Mouse (Mus musculus): ENCODE results near the gene Vmn1r14. TPM values are rescaled to one million over a fixed set of nuclear protein-coding genes. Genes with fewer than 3 reads are reported as not detected.
"Not testable (repeated sequence)": the region's sequence is repeated elsewhere in the genome, so short reads cannot be mapped to it uniquely, and the experiment has no call there.

Vmn1r14 gene
- polyA plus RNA-seq (2012; fragmentation: generic; extraction: Trizol) = not detected

- Histone ChIP-seq H3K4me2 (ENCODE audit: low read depth) (no peak within 1 kb of the TSS), H3K27me3 (ENCODE audit: control insufficient read depth, insufficient read depth, insufficient read length) (no peaks in the 10 kb centered on the region), H3K36me3 (ENCODE audit: control insufficient read depth, insufficient read depth) (no peaks in the 10 kb centered on the region), H3K79me2 (ENCODE audit: control insufficient read depth, insufficient read depth) (no peaks in the 10 kb centered on the region), H3ac (ENCODE audit: control insufficient read depth, insufficient read length) (no peak within 1 kb of the TSS), H3K4me3 (no peak within 1 kb of the TSS)
- no peak for TF ChIP-seq TCF12 (IDR thresholded peaks at IDR 0.05; ENCODE audit: insufficient read depth, poor library complexity, severe bottlenecking)
- no peak for TF ChIP-seq POLR2A (IDR thresholded peaks at IDR 0.05; ENCODE audit: insufficient read length, low read depth)
- no peak for TF ChIP-seq MYOD1 (IDR thresholded peaks at IDR 0.05; ENCODE audit: control insufficient read depth in 1 of 3, insufficient read length in 2 of 3, low read depth in 2 of 3)
- no peak for TF ChIP-seq MAX (IDR thresholded peaks at IDR 0.05; ENCODE audit: low read depth)
- TF ChIP-seq MYOG (IDR thresholded peaks at IDR 0.05; ENCODE audit: control insufficient read depth in 1 of 3, insufficient read depth in 1 of 3, insufficient read length in 2 of 3, low read depth in 2 of 3) = no peak
- no peak for TF ChIP-seq USF1 (IDR thresholded peaks at IDR 0.05; ENCODE audit: low read depth)
- TF ChIP-seq REST (IDR thresholded peaks at IDR 0.05; ENCODE audit: insufficient read depth, insufficient read length) = no peak
- TF ChIP-seq TCF3 (IDR thresholded peaks at IDR 0.05; ENCODE audit: insufficient read length, low read depth) = no peak
Measured at GRCm38 (mm10) chr6:57231386-57231785, at the start of gene Vmn1r14. Gene Vmn1r14 (plus strand): TSS chr6:57231686.

- H3ac ChIP-seq (ENCODE audit: control insufficient read depth, insufficient read length); H3K4me2 ChIP-seq (ENCODE audit: low read depth); H3K27me3 ChIP-seq (ENCODE audit: control insufficient read depth, insufficient read depth, insufficient read length); H3K4me3 ChIP-seq; H3K79me2 ChIP-seq (ENCODE audit: control insufficient read depth, insufficient read depth); H3K36me3 ChIP-seq (ENCODE audit: control insufficient read depth, insufficient read depth): not testable (repeated sequence)
Measured at GRCm38 (mm10) chr6:57190016-57190415, 41.5 kb upstream of the Vmn1r14 start.

GRCm38 (mm10) chr6:57202990-57203389, 28.5 kb upstream of the Vmn1r14 start, which contains the start of gene Vmn1r13:
Gene Vmn1r13 (plus strand): TSS chr6:57203290.
- H3ac ChIP-seq (ENCODE audit: control insufficient read depth, insufficient read length); H3K4me2 ChIP-seq (ENCODE audit: low read depth); H3K4me3 ChIP-seq; H3K27me3 ChIP-seq (ENCODE audit: control insufficient read depth, insufficient read depth, insufficient read length); H3K79me2 ChIP-seq (ENCODE audit: control insufficient read depth, insufficient read depth); H3K36me3 ChIP-seq (ENCODE audit: control insufficient read depth, insufficient read depth): not testable (repeated sequence)

- H3K79me2 ChIP-seq (ENCODE audit: control insufficient read depth, insufficient read depth) = no peaks in the 10 kb centered on the region
- no peak within 1 kb of the TSS for H3ac ChIP-seq (ENCODE audit: control insufficient read depth, insufficient read length)
- no peak within 1 kb of the TSS for H3K4me3 ChIP-seq
- no peaks in the 10 kb centered on the region for H3K27me3 ChIP-seq (ENCODE audit: control insufficient read depth, insufficient read depth, insufficient read length)
- H3K4me2 ChIP-seq (ENCODE audit: low read depth) = no peak within 1 kb of the TSS
- no peaks in the 10 kb centered on the region for H3K36me3 ChIP-seq (ENCODE audit: control insufficient read depth, insufficient read depth)
- TF ChIP-seq CEBPB (IDR thresholded peaks at IDR 0.05; ENCODE audit: insufficient read depth, poor library complexity, severe bottlenecking) = no peak
- TF ChIP-seq POLR2A (IDR thresholded peaks at IDR 0.05; ENCODE audit: insufficient read length, low read depth) = no peak
- no peak for TF ChIP-seq MAX (IDR thresholded peaks at IDR 0.05; ENCODE audit: low read depth)
- TF ChIP-seq MYOG (IDR thresholded peaks at IDR 0.05; ENCODE audit: control insufficient read depth in 1 of 3, insufficient read depth in 1 of 3, insufficient read length in 2 of 3, low read depth in 2 of 3) = no peak
- TF ChIP-seq TCF3 (IDR thresholded peaks at IDR 0.05; ENCODE audit: insufficient read length, low read depth) = no peak
- no peak for TF ChIP-seq TCF12 (IDR thresholded peaks at IDR 0.05; ENCODE audit: insufficient read depth, poor library complexity, severe bottlenecking)
- no peak for TF ChIP-seq SRF (IDR thresholded peaks at IDR 0.05; ENCODE audit: control insufficient read depth, insufficient read length, low read depth)
- no peak for TF ChIP-seq USF1 (IDR thresholded peaks at IDR 0.05; ENCODE audit: low read depth)
- TF ChIP-seq REST (IDR thresholded peaks at IDR 0.05; ENCODE audit: insufficient read depth, insufficient read length) = no peak
- TF ChIP-seq E2F4 (IDR thresholded peaks at IDR 0.05; ENCODE audit: insufficient read depth) = no peak
- no peak for TF ChIP-seq MYOD1 (IDR thresholded peaks at IDR 0.05; ENCODE audit: control insufficient read depth in 1 of 3, insufficient read length in 2 of 3, low read depth in 2 of 3)
- no peak for TF ChIP-seq POLR2AphosphoS2 (IDR thresholded peaks at IDR 0.05; ENCODE audit: insufficient read length, low read depth)
Measured at GRCm38 (mm10) chr6:57257652-57258051, 26.2 kb downstream of the Vmn1r14 start, which contains the start of gene Vmn1r15. Gene Vmn1r15 (plus strand): TSS chr6:57257952.

GRCm38 (mm10) chr6:57260990-57261389, 29.5 kb downstream of the Vmn1r14 start:
- H3K27me3 ChIP-seq (ENCODE audit: control insufficient read depth, insufficient read depth, insufficient read length) = no peaks in the 10 kb centered on the region
- H3K79me2 ChIP-seq (ENCODE audit: control insufficient read depth, insufficient read depth) = no peaks in the 10 kb centered on the region
- no peak overlapping the region for H3K4me3 ChIP-seq
- H3K4me2 ChIP-seq (ENCODE audit: low read depth) = no peak overlapping the region
- no peak overlapping the region for H3ac ChIP-seq (ENCODE audit: control insufficient read depth, insufficient read length)
- H3K36me3 ChIP-seq (ENCODE audit: control insufficient read depth, insufficient read depth) = no peaks in the 10 kb centered on the region
- TF ChIP-seq POLR2AphosphoS2 (IDR thresholded peaks at IDR 0.05; ENCODE audit: insufficient read length, low read depth) (no peak), TCF3 (IDR thresholded peaks at IDR 0.05; ENCODE audit: insufficient read length, low read depth) (no peak), POLR2A (IDR thresholded peaks at IDR 0.05; ENCODE audit: insufficient read length, low read depth) (no peak), MAX (IDR thresholded peaks at IDR 0.05; ENCODE audit: low read depth) (no peak), TCF12 (IDR thresholded peaks at IDR 0.05; ENCODE audit: insufficient read depth, poor library complexity, severe bottlenecking) (no peak), CEBPB (IDR thresholded peaks at IDR 0.05; ENCODE audit: insufficient read depth, poor library complexity, severe bottlenecking) (no peak), REST (IDR thresholded peaks at IDR 0.05; ENCODE audit: insufficient read depth, insufficient read length) (no peak), USF1 (IDR thresholded peaks at IDR 0.05; ENCODE audit: low read depth) (no peak), MYOG (IDR thresholded peaks at IDR 0.05; ENCODE audit: control insufficient read depth in 1 of 3, insufficient read depth in 1 of 3, insufficient read length in 2 of 3, low read depth in 2 of 3) (no peak), MYOD1 (IDR thresholded peaks at IDR 0.05; ENCODE audit: control insufficient read depth in 1 of 3, insufficient read length in 2 of 3, low read depth in 2 of 3) (no peak), SRF (IDR thresholded peaks at IDR 0.05; ENCODE audit: control insufficient read depth, insufficient read length, low read depth) (no peak), E2F4 (IDR thresholded peaks at IDR 0.05; ENCODE audit: insufficient read depth) (no peak)

All from myocyte (in vitro differentiated cells).